Comparison of ENCODE assay signal across 22 mouse cellular contexts in genomic region chr16:10574936-10575335, GRCm38 (mm10). TPM values are rescaled to one million over a fixed set of nuclear protein-coding genes. Genes with fewer than 3 reads are reported as not detected.
DNase-seq lines count a peak whose midpoint lies in the region; ATAC-seq and TF ChIP-seq lines count a peak whose summit lies in the region.
"Had no signal": no experiment of that assay in that cellular context is flagged by ENCODE, and none has a peak within 500 bp of the region (broad histone marks: within the 10 kb centered on the region; RNA-seq: fewer than 3 reads in every experiment).

No protein-coding gene starts in this region.

- no peaks in the 10 kb centered on the region for H3K9me3 ChIP-seq in hindbrain, postnatal 0 days (ENCODE audit: low read length)
- H3K9me3 ChIP-seq in hindbrain, embryonic 13.5 days, result no peaks in the 10 kb centered on the region
- H3K9me3 ChIP-seq: embryonic facial prominence, embryonic 13.5 days; forebrain, embryonic 10.5 days; heart, embryonic 10.5 days; hindbrain, embryonic 12.5 days; midbrain, embryonic 13.5 days; neural tube, embryonic 13.5 days had no signal

- no peak for ATAC-seq in hindbrain, postnatal 0 days
- ATAC-seq in hindbrain, embryonic 13.5 days (ENCODE audit: low FRiP score), result no peak
- no peak for ATAC-seq in erythroblast, adult 5-6 weeks (replicated peaks; ENCODE audit: low FRiP score, poor library complexity, severe bottlenecking)
- ATAC-seq: CD4-positive, CD25-positive, alpha-beta regulatory T cell, adult 4 months; midbrain, embryonic 13.5 days had no signal

- H3K36me3 ChIP-seq in hindbrain, postnatal 0 days (ENCODE audit: insufficient read depth, low read length), result peaks cover 68% of the 10 kb centered on the region
- peaks cover 95% of the 10 kb centered on the region for H3K36me3 ChIP-seq in hindbrain, embryonic 13.5 days
- H3K36me3 ChIP-seq in thymus, adult 2 months (ENCODE audit: control insufficient read depth, insufficient read depth, low read length), result peaks cover 17% of the 10 kb centered on the region

- DNase-seq in hindbrain, postnatal 0 days (ENCODE audit: low spot score), result peak; percentile 8
- DNase-seq in thymus, adult 2 months, result no peak
- no peak for DNase-seq in thymus, postnatal 25 days
- DNase-seq in adipocyte (ENCODE audit: low spot score), result peak; percentile 87
- DNase-seq in cerebellum, adult 11-12 months, result no peak
- DNase-seq: adrenal gland, adult 8-10 months; cerebellum, postnatal 14 days; heart, postnatal 10 days; kidney, adult 9 months; kidney, postnatal 25 days; lung, adult 18-20 months; spleen, adult 18-20 months had no signal

- no peak overlapping the region for H3K4me2 ChIP-seq in hindbrain, postnatal 0 days (ENCODE audit: low read depth, low read length)
- H3K4me2 ChIP-seq in hindbrain, embryonic 13.5 days, result no peak overlapping the region
- H3K4me2 ChIP-seq: embryonic facial prominence, embryonic 13.5 days; hindbrain, embryonic 12.5 days; liver, embryonic 11.5 days; midbrain, embryonic 13.5 days; neural tube, embryonic 13.5 days had no signal

- no peak overlapping the region for H3K9ac ChIP-seq in hindbrain, postnatal 0 days (replicated peaks; ENCODE audit: low read length)
- H3K9ac ChIP-seq in hindbrain, embryonic 13.5 days, result no peak overlapping the region
- H3K9ac ChIP-seq: embryonic facial prominence, embryonic 13.5 days; hindbrain, embryonic 12.5 days; midbrain, embryonic 13.5 days; neural tube, embryonic 13.5 days had no signal

- no peak for TF ChIP-seq CTCF in hindbrain, postnatal 0 days (IDR thresholded peaks at IDR 0.05; ENCODE audit: low read depth)
- no peak for TF ChIP-seq CTCF in thymus, adult 2 months (IDR thresholded peaks at IDR 0.05; ENCODE audit: borderline replicate concordance, control insufficient read depth, extremely low read depth, insufficient read depth, low read length, poor library complexity)

- WGBS in hindbrain, postnatal 0 days, result 84% methylated on average over 2 of the region's 2 CpGs
- WGBS in hindbrain, embryonic 13.5 days, result 83% methylated on average over 2 of the region's 2 CpGs
- WGBS in thymus, adult 2 months, result 39% methylated on average over 2 of the region's 2 CpGs

- H3K27ac ChIP-seq in hindbrain, postnatal 0 days, result no peak overlapping the region
- no peak overlapping the region for H3K27ac ChIP-seq in hindbrain, embryonic 13.5 days
- peak overlapping the region; percentile 22; the same call in 1 of the 2 replicates for H3K27ac ChIP-seq in thymus, adult 2 months (ENCODE audit: control insufficient read depth, insufficient read depth, low read length)
- H3K27ac ChIP-seq: embryonic facial prominence, embryonic 13.5 days; forebrain, embryonic 10.5 days; heart, embryonic 10.5 days; hindbrain, embryonic 12.5 days; midbrain, embryonic 13.5 days; neural tube, embryonic 13.5 days had no signal

- no peak for TF ChIP-seq POLR2A in thymus, adult 2 months (IDR thresholded peaks at IDR 0.05; ENCODE audit: control insufficient read depth, extremely low read depth, insufficient read depth, low read length, poor library complexity)

- no peaks in the 10 kb centered on the region for H3K27me3 ChIP-seq in hindbrain, postnatal 0 days (ENCODE audit: insufficient read depth, low read length)
- no peaks in the 10 kb centered on the region for H3K27me3 ChIP-seq in hindbrain, embryonic 13.5 days
- no peaks in the 10 kb centered on the region for H3K27me3 ChIP-seq in thymus, adult 2 months (ENCODE audit: control insufficient read depth, insufficient read depth, low read length)
- H3K27me3 ChIP-seq: embryonic facial prominence, embryonic 13.5 days; hindbrain, embryonic 12.5 days; midbrain, embryonic 13.5 days; neural tube, embryonic 13.5 days had no signal

- no peaks in the 10 kb centered on the region for H3K4me1 ChIP-seq in hindbrain, postnatal 0 days (ENCODE audit: insufficient read depth, low read length)
- no peaks in the 10 kb centered on the region for H3K4me1 ChIP-seq in hindbrain, embryonic 13.5 days (replicated peaks)
- H3K4me1 ChIP-seq in thymus, adult 2 months (replicated peaks; ENCODE audit: control insufficient read depth, insufficient read depth, low read length), result peaks cover 32% of the 10 kb centered on the region
- H3K4me1 ChIP-seq: forebrain, embryonic 10.5 days; heart, embryonic 10.5 days; hindbrain, embryonic 12.5 days; midbrain, embryonic 13.5 days; neural tube, embryonic 13.5 days had no signal

- H3K4me3 ChIP-seq in hindbrain, postnatal 0 days (ENCODE audit: low read length), result no peak overlapping the region
- no peak overlapping the region for H3K4me3 ChIP-seq in hindbrain, embryonic 13.5 days
- H3K4me3 ChIP-seq in thymus, adult 2 months (ENCODE audit: control insufficient read depth, insufficient read depth, low read length), result no peak overlapping the region
- H3K4me3 ChIP-seq: embryonic facial prominence, embryonic 13.5 days; forebrain, embryonic 10.5 days; heart, embryonic 10.5 days; hindbrain, embryonic 12.5 days; midbrain, embryonic 13.5 days; neural tube, embryonic 13.5 days had no signal

RNA-seq across cellular contexts. Expression of gene Clec16a, which starts 29.8 kb away (rescaled TPM):
- total RNA-seq in hindbrain, postnatal 0 days (2014; rRNA removed), result 62.5 and 70.1 TPM in 2 replicates
- polyA plus RNA-seq in hindbrain, postnatal 0 days (2015; fragmentation: Nextera tagmentation; extraction: Ambion mirVana), result 62.8 and 67.8 TPM in 2 replicates
- polyA plus RNA-seq in hindbrain, embryonic 13.5 days (2015; fragmentation: Nextera tagmentation; extraction: Ambion mirVana), result 69.7 and 71.6 TPM in 2 replicates
- polyA plus RNA-seq in thymus, adult 2 months (2012; rRNA removed), result 25.2 and 30.1 TPM in 2 replicates
- 4.0 and 6.9 TPM in 2 replicates for total RNA-seq in erythroblast, adult 5-6 weeks (2015; ENCODE audit: low replicate concordance)
- total RNA-seq in erythroblast, adult 5-6 weeks (2017; ENCODE audit: low replicate concordance), result 4.6 and 5.4 TPM in 2 replicates

RNA-seq across cellular contexts. Expression of gene Dexi, which starts 32.1 kb away (rescaled TPM):
- total RNA-seq in hindbrain, postnatal 0 days (2014; rRNA removed), result 36.2 and 50.7 TPM in 2 replicates
- polyA plus RNA-seq in hindbrain, postnatal 0 days (2015; fragmentation: Nextera tagmentation; extraction: Ambion mirVana), result 21.6 and 22.8 TPM in 2 replicates
- 15.5 and 18.0 TPM in 2 replicates for polyA plus RNA-seq in hindbrain, embryonic 13.5 days (2015; fragmentation: Nextera tagmentation; extraction: Ambion mirVana)
- 122 and 146 TPM in 2 replicates for polyA plus RNA-seq in thymus, adult 2 months (2012; rRNA removed)
- total RNA-seq in erythroblast, adult 5-6 weeks (2015; ENCODE audit: low replicate concordance), result 2.5 TPM in 1 of 2 replicates, not detected in the other
- 1.4 TPM in 1 of 2 replicates, not detected in the other for total RNA-seq in erythroblast, adult 5-6 weeks (2017; ENCODE audit: low replicate concordance)

Comparison
In these comparisons a context has a peak if more than half of its experiments do, and no peak if none do; other contexts are left out.
1. DNase-seq: peak in hindbrain, postnatal 0 days (single experiment) and adipocyte (single experiment); none in thymus, adult 2 months (single experiment), thymus, postnatal 25 days (single experiment) and cerebellum, adult 11-12 months (single experiment).